Mouse (Mus musculus) forebrain, postnatal 0 days (tissue): ENCODE results near the gene Thtpa. TPM values are rescaled to one million over a fixed set of nuclear protein-coding genes. Genes with fewer than 3 reads are reported as not detected.

ENCODE experiments used
- ATAC-seq: fragments of 200-750 bp; cut with Nextera tagmentation; 2 replicates; pipeline ENCODE4 v1.8.0; 2017; ENCODE audit warnings: mild to moderate bottlenecking, moderate library complexity
- DNase-seq: peaks from one replicate; pipeline ENCODE4 v3.0.0-alpha.2; 2015
- H3K27ac ChIP-seq: fragments of 300-500 bp; sonication (generic); 2 replicates; pipeline ENCODE4 v1.5.1; 2014; ENCODE audit warnings: low read depth, mild to moderate bottlenecking, antibody characterized with exemption, low read length, moderate library complexity, mixed read lengths
- H3K27me3 ChIP-seq: fragments of 300-500 bp; sonication (generic); 2 replicates; pipeline ENCODE4 v1.6.1; 2014; ENCODE audit warnings: mild to moderate bottlenecking, low read length, mixed read lengths; ENCODE audit not compliant: insufficient read depth
- H3K36me3 ChIP-seq: fragments of 300-500 bp; sonication (generic); 2 replicates; pipeline ENCODE4 v1.6.1; 2014; ENCODE audit warnings: mild to moderate bottlenecking, moderate library complexity; ENCODE audit not compliant: insufficient read depth
- H3K4me1 ChIP-seq: fragments of 300-500 bp; sonication (generic); 2 replicates; pipeline ENCODE4 v1.6.1; 2014; ENCODE audit warnings: antibody characterized with exemption; ENCODE audit not compliant: insufficient read depth
- H3K4me2 ChIP-seq: fragments of 300-500 bp; sonication (generic); 2 replicates; pipeline ENCODE4 v1.6.1; 2014; ENCODE audit warnings: low read depth, mild to moderate bottlenecking, moderate library complexity
- H3K4me3 ChIP-seq: fragments of 300-500 bp; sonication (generic); 2 replicates; pipeline ENCODE4 v1.5.1; 2014; ENCODE audit warnings: low read depth, low read length, mixed read lengths
- H3K9ac ChIP-seq: fragments of 300-500 bp; sonication (generic); 2 replicates; pipeline ENCODE4 v1.6.1; 2014; ENCODE audit warnings: mild to moderate bottlenecking
- H3K9me3 ChIP-seq: fragments of 300-500 bp; sonication (generic); 2 replicates; pipeline ENCODE4 v1.6.1; 2016; ENCODE audit warnings: low read length
- CTCF ChIP-seq: sonication (generic); IDR thresholded peaks from 2 replicates; pipeline ENCODE4 v1.5.1; 2016; ENCODE audit warnings: antibody characterized with exemption, control low read depth, low read depth
- WGBS: fragments of 180-500 bp; shearing (Covaris S2); extraction: QIAGEN DNeasy Blood & Tissue Kit; methylation state at CpG from one replicate; pipeline ENCODE4 v1.1.7; 2014; 5-methylcytosine and 5-hydroxymethylcytosine counted together
- polyA plus RNA-seq: library from polyadenylated mRNA; unstranded; fragments of >200 nt; fragmentation: Nextera tagmentation; extraction: Ambion mirVana; gene quantifications from 2 replicates; pipeline ENCODE4 v1.2.1, GENCODE M21; 2015
- total RNA-seq: library from RNA; depleted of rRNA; stranded (reverse); fragments of >200 nt; gene quantifications from 2 replicates; pipeline ENCODE4 v1.2.3, GENCODE M21; 2014

The Thtpa gene
- total and polyA plus RNA-seq, 2 experiments from 2014 or later, result 47.2 to 49.0 TPM

DNA sequence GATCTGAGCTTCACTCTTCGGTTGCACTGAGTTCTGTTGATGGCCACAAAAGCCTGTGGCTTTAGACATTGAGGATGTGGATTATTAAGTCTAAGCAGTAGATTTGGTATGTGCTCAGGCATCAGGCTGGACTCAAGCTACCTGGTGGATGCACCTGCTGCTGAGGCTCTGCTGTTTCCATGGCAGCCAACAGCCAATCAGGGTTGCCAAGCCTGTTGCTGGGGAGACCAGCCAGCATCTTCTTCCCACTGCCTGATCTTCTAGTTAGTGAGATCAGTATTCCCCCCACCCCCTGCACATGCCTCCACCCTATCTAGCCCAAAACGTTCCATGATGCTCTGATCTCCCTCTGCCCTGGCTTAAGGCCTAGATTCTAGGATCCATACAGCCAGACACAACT is 17.1 kb downstream of the Thtpa start:
- WGBS, result 50% methylated on average over 2 of the region's 2 CpGs
- Histone ChIP-seq H3K27ac (0 out of 2 replicates have a peak overlapping the region, but pooled peaks have one; percentile 15), H3K9ac (no peak overlapping the region), H3K27me3 (no peaks in the 10 kb centered on the region), H3K4me1 (peaks cover 48% of the 10 kb centered on the region), H3K4me2 (peak overlapping the region; percentile 9), H3K9me3 (no peaks in the 10 kb centered on the region), H3K4me3 (no peak overlapping the region), H3K36me3 (peaks cover 7% of the 10 kb centered on the region)
- ATAC-seq (no peak), DNase-seq (peak; percentile 76)
- no peak for TF ChIP-seq CTCF

DNA sequence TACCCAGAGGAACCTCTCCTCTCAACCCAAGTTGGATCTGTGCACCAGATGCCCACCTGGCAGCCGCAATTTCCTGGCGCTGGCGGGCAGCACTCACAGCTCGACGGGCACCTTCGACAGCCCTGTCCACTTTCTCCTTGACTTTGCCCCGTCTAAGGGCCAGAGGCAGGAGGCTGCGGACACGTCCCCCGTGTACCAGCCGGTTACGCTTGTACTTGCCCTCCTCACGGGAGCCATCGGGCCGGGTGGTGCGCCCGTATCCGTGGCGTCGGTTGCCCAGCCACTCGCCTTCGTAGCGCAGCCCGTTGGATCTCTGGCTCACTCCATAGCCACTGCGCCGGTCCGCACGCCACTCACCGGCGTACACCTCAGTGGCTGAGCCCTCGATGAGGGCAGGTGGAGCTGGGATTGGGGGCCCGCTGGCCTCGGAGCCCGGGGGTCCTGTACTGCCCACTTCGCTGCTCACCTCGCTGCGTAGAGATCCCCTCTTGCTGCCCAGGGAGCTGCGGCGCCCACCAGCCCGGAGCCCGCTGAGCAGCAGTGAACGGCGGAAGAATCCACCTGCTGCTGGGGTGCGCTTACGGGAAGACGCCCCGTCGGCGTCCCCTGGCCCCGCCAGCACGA is 18.9 kb downstream of the Thtpa start:
- no peak for DNase-seq
- Histone ChIP-seq H3K27me3 (no peaks in the 10 kb centered on the region), H3K4me2 (peak overlapping the region; percentile 76), H3K27ac (peak overlapping the region; percentile 97; the same call in 1 of the 2 replicates), H3K4me3 (peak overlapping the region; percentile 86), H3K36me3 (peaks cover 7% of the 10 kb centered on the region), H3K9me3 (no peaks in the 10 kb centered on the region), H3K4me1 (peaks cover 47% of the 10 kb centered on the region), H3K9ac (peak overlapping the region; percentile 95)
- 76% methylated on average over 51 of the region's 51 CpGs for whole genome bisulfite sequencing
- TF ChIP-seq CTCF, result no peak
- ATAC-seq, result no peak

DNA sequence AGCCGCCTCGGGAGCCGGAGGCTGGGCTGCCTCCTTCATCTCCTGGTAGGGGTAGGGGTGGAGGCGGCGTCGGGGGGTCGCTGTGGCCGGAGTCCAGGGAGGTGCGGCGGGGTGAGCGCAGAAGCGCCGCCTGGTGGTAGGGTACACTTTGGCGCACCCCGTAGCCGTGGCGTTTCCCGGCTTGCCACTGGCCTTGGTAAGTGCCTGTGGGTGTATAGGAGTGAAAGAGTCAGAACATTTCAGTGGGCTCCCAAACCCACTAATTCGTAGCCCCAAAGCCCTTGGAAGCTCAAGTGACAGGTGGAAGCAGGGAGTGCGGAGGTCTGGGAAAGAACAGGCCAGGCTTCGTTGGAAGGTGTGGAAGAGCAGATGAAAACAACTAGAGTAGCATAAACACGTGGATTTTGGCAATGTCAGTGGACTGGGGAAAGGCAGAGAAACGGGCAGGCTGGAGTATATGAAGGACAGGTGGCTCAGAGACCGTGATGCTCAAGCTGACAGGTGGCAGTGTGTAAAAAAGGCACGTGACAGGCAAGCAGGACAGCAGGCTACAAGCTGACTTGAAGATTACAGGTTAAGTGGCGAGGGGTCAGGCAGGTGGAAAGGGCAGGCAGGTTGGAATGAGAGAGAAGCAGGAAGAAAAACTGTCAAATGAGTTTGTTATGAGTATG is 19.5 kb downstream of the Thtpa start:
- WGBS, result 10% methylated on average over 26 of the region's 26 CpGs
- H3K36me3 ChIP-seq, result peaks cover 7% of the 10 kb centered on the region
- no peaks in the 10 kb centered on the region for H3K9me3 ChIP-seq
- H3K9ac ChIP-seq, result peak overlapping the region; percentile 95
- peak overlapping the region; percentile 86 for H3K4me3 ChIP-seq
- DNase-seq (no peak), ATAC-seq (no peak)
- peak overlapping the region; percentile 76 for H3K4me2 ChIP-seq
- H3K27ac ChIP-seq, result peak overlapping the region; percentile 97
- peak; percentile 66 for TF ChIP-seq CTCF
- peaks cover 43% of the 10 kb centered on the region for H3K4me1 ChIP-seq
- no peaks in the 10 kb centered on the region for H3K27me3 ChIP-seq

DNA sequence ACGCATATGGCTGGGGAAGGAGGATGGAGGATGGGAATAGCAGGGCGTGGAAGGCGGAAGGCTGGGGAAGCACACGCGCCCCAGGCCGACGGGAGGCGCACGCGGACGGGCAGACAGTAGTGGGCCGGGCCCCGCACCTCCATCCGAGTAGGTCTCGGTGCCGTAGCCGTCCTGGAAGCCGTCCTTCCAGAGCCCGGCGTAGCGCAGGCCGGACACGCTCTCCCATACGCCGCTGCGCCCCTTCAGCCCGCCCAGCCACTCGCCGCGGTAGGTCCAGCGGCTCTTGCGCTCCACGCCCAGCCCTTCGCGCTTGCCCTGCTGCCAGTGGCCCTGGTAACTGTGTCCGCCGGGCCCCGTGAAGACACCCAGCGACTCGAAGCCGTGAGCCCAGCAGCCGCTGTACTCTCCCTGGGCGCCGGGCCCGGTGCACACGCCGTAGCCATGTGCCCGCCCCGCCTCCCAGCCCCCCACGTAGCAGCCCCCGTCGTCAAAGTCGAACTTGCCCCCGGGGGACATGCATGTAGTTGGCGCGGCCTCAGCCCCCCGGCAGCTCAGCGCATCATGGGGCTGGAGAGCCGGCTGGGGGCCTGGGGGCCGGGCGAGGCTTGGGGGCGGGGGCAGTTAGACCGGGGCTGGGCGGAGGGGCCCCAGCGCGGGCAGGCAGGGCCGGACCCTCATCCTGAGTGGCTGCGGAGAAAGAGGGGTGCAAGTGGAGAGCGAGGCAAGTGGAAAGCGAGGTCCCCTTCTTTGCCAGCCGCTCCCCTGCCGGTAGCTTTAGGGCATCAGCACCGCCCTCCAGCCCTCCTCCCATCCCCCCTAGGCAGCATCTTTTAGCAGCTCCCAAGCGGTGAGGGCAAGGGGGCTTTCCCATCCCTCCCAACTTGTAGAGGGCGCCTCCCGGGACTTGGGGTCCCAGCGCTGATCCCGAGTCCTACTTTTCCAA is 20.4 kb downstream of the Thtpa start:
- peaks cover 34% of the 10 kb centered on the region for H3K4me1 ChIP-seq

DNA sequence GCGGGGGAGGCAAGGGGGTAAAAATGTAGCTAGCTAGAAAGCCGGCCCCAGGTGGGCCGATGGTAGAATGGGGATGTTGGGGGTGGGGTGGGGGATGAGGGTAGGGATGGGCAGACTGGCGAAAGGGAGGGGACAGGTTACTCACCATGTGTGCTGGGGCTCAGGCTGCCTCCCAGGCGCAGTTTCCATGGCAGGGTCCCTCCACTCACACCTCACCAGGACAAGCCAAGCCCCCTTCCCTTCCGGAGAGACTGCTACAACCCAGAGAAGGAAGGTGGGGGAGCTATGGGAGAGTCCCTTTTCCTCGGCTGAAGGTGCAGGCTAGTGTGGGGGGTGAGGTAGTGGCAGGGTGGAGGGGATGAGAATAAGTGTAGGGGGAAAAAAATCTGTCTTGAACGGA is 21.3 kb downstream of the Thtpa start:
- DNase-seq (no peak), ATAC-seq (peak; percentile 24)
- Histone ChIP-seq H3K27me3 (no peaks in the 10 kb centered on the region), H3K4me1 (peaks cover 32% of the 10 kb centered on the region), H3K4me2 (peak overlapping the region; percentile 76), H3K36me3 (peaks cover 7% of the 10 kb centered on the region; the same call in 1 of the 2 replicates), H3K9ac (peak overlapping the region; percentile 95), H3K27ac (peak overlapping the region; percentile 97), H3K9me3 (no peaks in the 10 kb centered on the region), H3K4me3 (peak overlapping the region; percentile 86)
- TF ChIP-seq CTCF, result no peak
- 2% methylated on average over 8 of the region's 8 CpGs for WGBS

More for the DNA sequence above, 20.4 kb downstream of the Thtpa start:
- Histone ChIP-seq H3K27ac (peak overlapping the region; percentile 97), H3K36me3 (peaks cover 7% of the 10 kb centered on the region), H3K4me2 (peak overlapping the region; percentile 76), H3K9me3 (no peaks in the 10 kb centered on the region), H3K27me3 (no peaks in the 10 kb centered on the region), H3K9ac (peak overlapping the region; percentile 95), H3K4me3 (peak overlapping the region; percentile 86)
- ATAC-seq, result peak; percentile 53
- WGBS, result 3% methylated on average over 78 of the region's 78 CpGs
- TF ChIP-seq CTCF, result peak; percentile 62
- DNase-seq, result peak; percentile 78

DNA sequence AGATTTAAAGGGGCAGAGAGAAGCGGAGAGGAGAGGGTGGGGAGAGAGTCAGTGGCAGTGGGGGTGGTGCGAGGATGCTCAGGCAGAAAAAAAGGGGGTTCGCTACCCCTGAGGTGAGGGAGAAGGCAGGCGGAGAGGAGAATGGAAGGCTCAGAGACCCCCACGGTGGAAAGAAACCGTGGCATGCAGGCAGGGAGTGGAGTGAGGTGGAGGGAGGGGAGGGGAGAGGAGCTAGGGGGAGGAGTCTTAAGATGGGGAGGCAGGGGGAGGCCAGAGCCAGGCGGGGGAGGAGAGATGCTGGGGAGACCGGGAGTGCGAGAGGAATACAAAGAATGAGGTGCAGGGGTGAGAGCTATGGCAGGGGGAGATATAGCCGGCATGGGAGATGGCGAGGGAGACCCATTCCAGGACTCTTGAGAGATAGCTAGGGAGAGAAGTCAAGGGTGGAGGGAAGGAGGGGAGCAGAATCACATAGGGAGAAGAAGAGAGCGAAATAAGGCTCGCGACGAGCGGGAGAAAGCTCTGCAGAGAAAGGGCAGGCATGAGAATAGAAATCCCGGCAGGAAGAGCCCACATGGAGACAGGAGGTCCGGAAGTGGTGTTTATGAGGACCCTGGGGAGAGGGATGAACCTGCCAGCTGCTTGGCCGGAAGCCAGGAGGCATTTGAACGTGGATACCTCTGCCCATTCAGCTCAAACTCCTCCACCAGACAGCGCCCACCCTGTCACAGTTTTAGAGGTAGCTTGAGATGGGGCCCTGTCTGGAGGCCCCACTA is 22.0 kb downstream of the Thtpa start, which contains the start of gene Jph4:
Gene Jph4 (minus strand): TSS at position 511 of the 776 bp plus-strand sequence.
- DNase-seq (peak; percentile 91), ATAC-seq (peak; percentile 72)
- peak within 1 kb of the TSS; percentile 86 for H3K4me3 ChIP-seq
- H3K36me3 ChIP-seq, result peaks cover 7% of the 10 kb centered on the region; the same call in 1 of the 2 replicates
- peak within 1 kb of the TSS; percentile 76 for H3K4me2 ChIP-seq
- TF ChIP-seq CTCF, result no peak
- peak within 1 kb of the TSS; percentile 95 for H3K9ac ChIP-seq
- 4% methylated on average over 21 of the region's 21 CpGs for WGBS
- peak within 1 kb of the TSS; percentile 97 for H3K27ac ChIP-seq
- H3K4me1 ChIP-seq, result peaks cover 30% of the 10 kb centered on the region
- no peaks in the 10 kb centered on the region for H3K27me3 ChIP-seq
- no peaks in the 10 kb centered on the region for H3K9me3 ChIP-seq
